Mouse (Mus musculus): ENCODE results near the gene Iars2. TPM values are rescaled to one million over a fixed set of nuclear protein-coding genes. Genes with fewer than 3 reads are reported as not detected.

The Iars2 gene
- total RNA-seq, 2 experiments from 2014 or later = 31.9 to 35.3 TPM

Small RNAs within 50 kb of the gene (microRNA-seq; reads per million reads assigned to microRNA genes)
- gene Mir194-1 (0.28 to 0.68 reads per million in 2 experiments), gene Mir215 (0 to 0.68 reads per million in 2 experiments), gene Mir664 (99.4 to 110 reads per million in 2 experiments)

Other genes with a start within 250 kb of the Iars2 start
- gene Rab3gap2, start 125.3 kb downstream of the Iars2 start, total RNA-seq (2021) = 10 to 100 TPM; 58.6 to 61.6 TPM
- gene Bpnt1, start 2.8 kb upstream of the Iars2 start, total RNA-seq (2021) = 10 to 100 TPM; 74.4 to 75.1 TPM
- gene Eprs, start 33.6 kb upstream of the Iars2 start, total RNA-seq (2021) = 10 to 100 TPM; 79.3 to 83.3 TPM
- 10 to 100 TPM; 14.2 to 14.7 TPM for gene Slc30a10, start 125.5 kb upstream of the Iars2 start, total RNA-seq (2021)

All from layer of hippocampus, postnatal 14 days (tissue).